Mouse (Mus musculus) kidney, adult 9 months (tissue): Measurements from ENCODE around the gene Isyna1.

Experiments used
- DNase-seq: peaks from one replicate; pipeline ENCODE4 v3.0.0; 2022

Gene Isyna1

DNA sequence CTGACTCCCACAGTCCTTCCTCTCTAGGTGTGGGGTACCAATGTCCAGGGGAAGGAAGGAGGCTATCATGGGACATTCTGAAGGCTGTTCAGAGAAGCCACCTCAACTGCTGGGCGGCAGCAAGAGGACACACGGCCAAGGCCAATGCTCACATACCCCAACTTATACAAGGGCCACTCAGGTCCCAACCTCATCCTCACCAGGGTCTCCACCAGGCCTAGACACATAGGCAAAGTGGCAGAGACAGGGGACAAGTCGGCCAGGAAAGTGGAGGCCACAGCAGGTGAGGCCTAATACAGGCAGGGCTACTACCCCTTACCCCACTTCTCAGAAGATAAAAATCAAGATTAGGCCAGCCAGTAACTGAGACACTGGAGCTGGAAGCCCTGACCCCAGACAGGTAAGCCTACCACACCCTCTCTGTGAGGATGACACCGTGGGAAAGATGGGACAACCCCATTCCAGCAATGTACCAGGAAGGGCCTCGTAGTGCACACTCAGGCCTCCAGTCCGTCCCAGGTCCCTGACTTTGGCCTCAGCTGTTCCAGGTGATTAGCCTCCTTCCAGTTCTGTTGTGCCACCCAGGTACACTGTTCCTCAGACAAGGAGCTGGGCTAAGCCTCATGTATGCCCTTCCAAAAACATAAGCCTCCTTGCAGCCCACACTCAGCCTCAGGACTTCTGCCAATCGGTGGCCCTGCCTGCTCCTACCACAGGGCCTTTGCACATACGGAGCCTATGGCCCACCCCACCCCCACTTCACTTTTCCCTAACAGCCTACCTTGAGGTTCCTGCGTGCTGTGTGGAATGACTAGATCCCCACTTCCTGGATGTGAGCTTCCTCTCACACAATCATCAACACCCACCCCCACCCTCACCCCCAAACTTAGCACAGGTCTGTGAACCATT, 12.0 kb downstream of the Isyna1 start:
- no peak for DNase-seq

DNA sequence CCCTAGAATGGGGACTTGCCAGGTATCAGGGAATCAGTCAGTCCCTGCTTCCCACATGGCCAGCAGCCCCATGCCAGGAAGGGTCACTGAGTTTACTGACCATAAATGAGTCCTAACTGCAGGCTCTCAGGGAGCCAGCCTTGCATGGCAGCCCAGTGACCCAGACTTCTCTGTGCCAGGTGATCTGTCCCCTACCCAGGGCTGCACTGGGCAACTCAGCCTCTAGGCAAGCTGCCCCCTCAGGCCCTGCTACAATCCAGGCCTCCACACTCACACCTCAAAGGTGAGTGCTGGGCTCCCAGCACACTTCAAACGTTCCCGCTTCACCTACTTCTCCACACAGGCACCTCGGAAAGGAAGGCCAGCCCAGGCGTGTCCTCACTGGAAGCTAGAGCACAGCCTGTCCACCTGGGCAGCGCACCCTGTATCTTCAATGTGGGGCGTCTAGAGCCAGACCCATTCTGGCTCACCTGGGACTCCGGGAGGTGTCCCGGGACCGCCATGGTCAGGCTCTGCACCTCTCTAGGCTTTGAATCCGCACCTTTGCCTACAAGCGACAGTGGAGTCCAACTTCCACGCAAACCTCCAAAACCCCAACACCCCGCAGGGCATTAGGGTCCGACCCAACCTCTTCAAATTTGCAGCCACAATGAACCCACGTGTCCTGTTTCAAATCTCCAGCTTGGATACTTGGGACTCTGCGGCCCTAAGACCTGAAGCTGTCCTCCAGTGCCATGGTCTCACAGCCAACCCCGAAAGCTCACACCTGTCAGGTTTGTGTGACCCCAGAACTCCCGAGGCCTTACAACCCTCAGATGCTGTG, 12.8 kb downstream of the Isyna1 start:
- no peak for DNase-seq

DNA sequence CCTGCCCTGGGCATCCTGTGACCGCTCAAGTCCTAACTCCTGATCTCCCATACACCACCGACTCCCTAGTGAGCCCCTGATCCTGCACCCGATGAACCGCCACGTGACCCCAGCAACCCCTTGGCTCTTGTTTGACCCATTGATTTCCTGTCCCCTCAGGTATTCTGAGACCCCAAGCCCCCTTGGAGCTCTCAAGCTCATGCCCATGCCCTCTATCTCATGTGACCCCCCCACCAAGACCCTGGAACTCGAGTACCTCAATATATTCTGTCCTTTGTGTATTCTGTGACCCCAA, 13.4 kb downstream of the Isyna1 start:
- DNase-seq, result no peak

GRCm38 (mm10) chr8:70607898-70608748, 13.9 kb downstream of the Isyna1 start:
- no peak for DNase-seq

DNA sequence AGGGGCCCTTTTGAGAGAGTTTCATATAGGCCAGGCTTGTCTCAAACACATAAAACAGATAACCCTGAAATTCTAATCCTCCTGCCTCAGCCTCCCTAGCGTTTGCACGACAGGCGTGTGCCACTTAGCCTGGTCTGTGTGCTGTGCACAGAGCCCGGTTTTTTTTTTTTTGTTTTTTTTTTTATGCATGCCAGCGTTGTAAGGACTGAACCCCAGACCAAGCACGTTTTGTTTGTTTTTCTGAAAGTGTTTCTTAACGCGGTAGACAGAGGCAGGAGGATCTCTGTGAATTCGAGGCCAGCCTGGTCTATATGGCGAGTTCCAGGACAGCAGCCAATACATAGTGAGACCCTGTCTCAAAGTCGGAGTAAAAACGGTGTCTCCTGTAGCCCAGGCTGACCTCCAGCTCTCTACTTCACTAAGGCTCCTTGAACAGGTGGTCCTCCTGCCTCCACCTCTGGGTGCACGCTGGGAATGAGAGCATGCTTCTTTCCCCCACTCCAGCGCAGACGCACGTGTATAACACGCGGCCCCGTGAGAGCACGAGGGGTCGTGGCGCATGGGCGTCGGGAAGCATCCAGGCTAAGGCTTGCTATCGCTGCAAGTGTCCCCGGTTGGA, 14.7 kb downstream of the Isyna1 start, which contains the start of gene Ssbp4:
TSS of gene Ssbp4 (minus strand) at position 124 of the 619 bp plus-strand sequence.
- no peak for DNase-seq

DNA sequence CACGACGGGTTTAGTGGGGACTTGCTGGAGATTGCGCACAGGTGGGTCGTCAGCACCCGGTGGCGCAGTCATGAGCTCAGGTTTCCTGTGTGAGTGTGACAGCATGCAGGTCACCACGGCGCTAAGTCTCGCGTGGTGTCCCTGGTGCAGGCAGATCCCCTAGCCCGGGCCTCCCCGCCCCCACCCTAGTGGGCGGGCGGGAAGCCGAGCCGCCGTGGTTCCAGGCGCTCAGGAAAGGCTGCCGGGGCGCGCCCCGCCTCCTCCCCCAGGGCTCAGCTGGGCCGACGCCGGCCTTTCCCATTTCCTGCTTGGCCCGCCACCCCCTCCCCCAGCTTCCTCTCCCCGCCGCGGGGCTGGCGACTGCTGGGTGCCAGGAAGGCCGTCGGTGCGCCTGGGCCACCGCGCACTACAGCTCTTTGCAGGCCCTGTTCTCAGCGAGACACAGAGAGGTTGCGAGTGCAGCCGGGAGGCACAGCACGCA, 15.2 kb downstream of the Isyna1 start:
- DNase-seq, result peak; percentile 87

DNA sequence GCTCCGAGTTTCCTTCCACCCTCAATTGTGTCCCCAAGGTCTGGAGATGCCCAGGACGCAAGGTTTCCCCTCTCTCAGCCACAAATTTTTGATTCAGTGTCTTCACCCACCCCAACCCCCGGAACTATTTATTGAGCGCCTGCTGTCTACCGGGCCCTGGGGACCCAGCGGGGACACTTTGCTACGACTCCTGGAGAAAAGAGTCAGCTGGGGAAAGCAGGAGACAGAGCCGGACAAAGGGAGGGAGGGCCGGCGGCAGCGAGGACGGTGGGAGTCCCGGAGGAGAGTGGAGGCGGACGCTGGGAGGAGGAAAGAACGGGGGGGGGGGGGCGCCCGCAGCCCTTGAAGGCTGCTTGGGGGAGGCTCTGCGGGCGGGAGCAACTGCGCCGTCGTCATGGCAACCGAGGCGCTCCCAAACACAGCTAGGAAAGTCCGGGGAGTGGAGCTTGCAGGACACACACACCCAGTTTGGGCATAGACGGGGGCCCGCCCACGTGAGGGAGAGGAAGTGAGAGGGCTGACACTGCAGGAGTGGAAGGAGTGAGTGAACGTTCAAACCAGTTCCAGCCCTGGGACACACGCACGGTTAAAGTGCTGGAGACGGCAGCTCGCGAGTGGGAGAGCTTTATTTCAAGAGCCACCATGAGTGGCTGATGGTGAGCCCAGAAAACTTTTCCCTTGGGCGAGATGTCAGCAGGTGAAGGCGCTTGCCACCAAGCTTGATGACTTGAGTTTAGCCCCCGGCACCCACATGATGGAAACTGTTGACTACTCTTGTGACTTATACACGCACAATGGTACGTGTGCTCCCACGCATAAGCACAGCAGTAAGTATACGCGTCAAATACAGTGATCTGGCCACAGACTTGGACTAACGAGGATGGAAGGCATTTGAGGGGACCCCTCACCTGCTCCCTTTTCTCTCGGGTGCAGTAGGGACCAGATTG, 15.9 kb downstream of the Isyna1 start:
- DNase-seq, result peak; percentile 89

DNA sequence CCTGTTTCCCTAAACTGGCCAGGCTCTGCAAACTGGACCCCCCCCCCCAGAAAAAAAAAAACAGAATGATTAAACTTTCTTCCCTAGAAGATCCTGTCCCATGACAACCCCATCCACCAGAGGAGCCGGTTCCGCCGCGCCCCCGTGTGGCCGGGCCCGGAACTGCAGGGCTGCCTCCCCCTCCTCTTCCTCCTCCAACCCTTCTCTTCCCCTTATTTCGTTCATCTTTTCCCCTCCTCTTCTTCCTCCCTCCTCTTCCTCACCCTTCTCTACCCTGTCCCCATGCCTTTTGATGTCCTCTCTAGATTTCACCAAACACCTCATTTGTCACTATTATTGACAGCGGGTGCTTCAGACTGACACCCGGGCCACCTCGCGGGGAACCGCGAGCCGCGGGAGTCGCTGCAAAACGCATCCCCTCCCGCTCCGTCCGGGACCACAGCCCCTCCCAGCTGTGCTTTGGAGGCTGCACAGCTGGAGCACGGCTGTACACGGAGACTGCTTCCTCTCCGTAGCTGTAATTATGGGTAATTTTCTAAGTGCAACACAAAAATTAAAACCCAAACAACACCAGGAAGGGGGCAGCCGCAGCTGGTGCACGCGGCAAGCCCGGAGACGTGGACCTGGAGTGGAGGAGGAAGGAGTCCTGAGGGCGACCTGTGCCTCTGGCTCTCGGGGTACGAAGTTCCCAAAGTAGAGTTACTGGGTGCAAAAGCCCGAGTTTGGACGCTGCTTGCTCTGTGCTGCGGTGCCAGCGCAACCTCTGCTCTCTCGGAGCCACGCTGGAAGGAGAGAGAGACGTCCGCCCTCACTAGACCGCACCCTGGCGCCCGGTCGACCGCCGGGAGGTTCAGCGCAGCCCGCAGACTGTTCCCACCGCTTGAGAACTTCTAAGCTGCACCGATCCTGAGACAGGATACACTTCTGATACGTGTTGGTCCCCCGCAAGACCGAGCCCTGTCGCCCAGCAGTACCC, 16.9 kb downstream of the Isyna1 start:
- peak; percentile 78 for DNase-seq

GRCm38 (mm10) chr8:70611849-70612248, 17.7 kb downstream of the Isyna1 start:
- peak; percentile 89 for DNase-seq

DNA sequence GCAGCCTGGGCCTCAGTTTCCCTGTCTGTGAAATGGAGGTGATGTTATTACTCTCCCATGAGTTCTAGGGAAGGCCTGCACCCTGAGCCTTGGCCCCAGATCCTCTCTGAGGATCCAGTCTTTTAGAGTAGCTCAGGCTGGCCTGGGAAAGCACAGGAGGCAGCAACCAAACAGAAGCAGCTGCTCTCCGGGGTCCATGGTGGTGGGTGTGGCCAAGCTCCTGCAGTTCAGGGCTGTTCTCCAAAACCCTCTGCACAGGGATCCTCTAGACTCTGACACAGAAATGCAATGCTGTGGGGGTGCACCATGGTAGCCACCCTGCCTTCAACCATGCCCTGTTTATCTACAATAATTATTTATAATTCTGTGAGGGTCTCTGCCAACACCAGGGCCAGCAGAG, 19.6 kb downstream of the Isyna1 start:
- DNase-seq, result no peak

DNA sequence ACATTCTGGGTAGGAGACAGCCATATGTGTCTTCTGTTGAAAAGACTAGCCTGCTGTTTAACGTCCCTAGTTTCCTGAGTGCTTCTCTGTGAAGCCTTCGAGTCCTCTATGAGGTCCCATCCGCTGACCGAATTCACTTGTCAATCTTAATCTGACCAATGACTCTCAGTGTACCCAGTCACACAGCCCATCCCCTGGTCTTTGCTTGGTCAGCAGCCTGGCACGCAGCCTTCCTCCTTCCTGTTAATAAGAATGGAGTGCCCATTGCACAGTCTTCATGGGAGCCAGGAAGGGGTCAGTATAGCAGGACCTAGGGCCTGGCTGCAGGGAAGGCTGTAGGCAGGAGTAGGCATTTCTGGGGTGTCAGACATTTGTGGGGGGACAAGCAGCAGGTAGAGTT, 20.3 kb downstream of the Isyna1 start:
- no peak for DNase-seq

GRCm38 (mm10) chr8:70615281-70615680, 21.1 kb downstream of the Isyna1 start:
- DNase-seq, result no peak

DNA sequence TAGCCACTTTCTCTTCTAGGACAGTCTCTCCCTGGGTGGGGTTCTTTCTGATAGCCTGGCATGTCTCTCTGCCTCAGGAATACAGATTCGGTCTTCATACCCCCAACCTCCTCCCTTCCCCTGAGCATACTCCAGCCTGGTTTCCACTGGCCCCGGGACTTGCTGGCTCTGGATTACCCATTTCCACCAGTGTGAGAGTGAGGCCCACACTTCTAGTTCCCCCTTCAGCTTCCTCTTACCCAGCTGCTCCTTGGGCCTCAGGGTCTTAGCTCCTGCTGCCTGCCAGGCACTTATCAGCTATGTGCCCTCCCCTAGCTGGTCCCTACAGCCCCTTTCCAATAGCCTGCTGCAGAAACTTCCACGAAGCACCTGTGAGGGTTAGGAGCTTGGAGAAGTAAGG, 21.7 kb downstream of the Isyna1 start, which contains the start of gene Lrrc25:
TSS of gene Lrrc25 (plus strand) at position 262 of the 400 bp plus-strand sequence.
- no peak for DNase-seq

GRCm38 (mm10) chr8:70616645-70617044, 22.5 kb downstream of the Isyna1 start:
- DNase-seq, result no peak

- DNase-seq, result no peak
Observed at GRCm38 (mm10) chr8:70617985-70618384, 23.8 kb downstream of the Isyna1 start.

- DNase-seq, result no peak
Observed at GRCm38 (mm10) chr8:70618888-70619334, 24.7 kb downstream of the Isyna1 start.

- DNase-seq, result no peak
Observed at GRCm38 (mm10) chr8:70622220-70622619, 28.0 kb downstream of the Isyna1 start.

GRCm38 (mm10) chr8:70625104-70625503, 30.9 kb downstream of the Isyna1 start:
- DNase-seq, result peak; percentile 79

DNA sequence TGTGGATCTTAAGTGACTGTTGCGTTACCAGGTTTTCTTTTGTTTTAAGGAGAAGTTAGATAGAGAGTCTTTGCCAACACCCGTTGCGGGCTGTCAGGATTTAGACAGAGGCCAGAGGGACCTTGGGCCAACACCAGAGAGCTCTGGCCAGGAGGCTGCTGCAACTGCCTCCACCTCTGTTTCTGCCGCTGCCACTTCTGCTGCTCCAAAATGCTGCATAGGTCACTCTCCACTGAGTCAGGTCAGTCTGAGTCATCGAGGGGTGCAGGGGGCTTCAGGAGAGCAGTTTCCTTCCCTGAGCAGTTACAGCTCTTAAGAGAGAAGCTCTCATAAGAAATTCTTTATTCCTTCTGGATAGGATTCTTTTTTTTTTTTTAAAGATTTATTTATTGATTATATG, 32.9 kb downstream of the Isyna1 start:
- no peak for DNase-seq

DNA sequence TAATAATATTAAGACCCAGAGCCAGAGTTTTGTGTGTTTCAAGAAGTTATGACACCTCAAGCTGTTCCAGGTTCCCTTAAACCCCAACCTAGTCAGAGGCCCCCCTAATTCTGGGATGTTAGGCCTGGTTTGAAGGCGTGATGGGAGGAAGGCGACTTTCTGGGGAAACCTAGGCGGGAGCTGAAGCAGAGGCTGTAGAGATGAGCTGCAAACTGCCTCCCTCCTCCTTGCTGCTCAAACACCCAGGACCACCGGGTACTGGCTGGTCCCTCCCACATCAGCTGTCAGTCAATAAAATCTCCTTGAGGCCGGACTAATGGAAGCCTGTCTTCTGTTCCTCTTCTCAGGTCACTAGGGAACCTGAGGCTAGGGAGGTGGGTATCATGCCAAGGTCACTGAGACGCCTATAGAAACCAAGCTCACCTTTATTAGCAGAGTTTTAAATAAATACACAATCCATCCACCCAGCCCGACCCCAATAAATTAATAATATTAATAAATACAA, 34.9 kb downstream of the Isyna1 start:
- DNase-seq, result no peak
